Mouse (Mus musculus) neural tube, embryonic 14.5 days (tissue): ENCODE measurements at regions not wholly inside any gene's neighbourhood (a gene's known extent, or its start where the extent isn't known, plus 50 kb on each side); places are given as distances from the start of the nearest gene placed in this dataset.

ENCODE experiments used
- ATAC-seq: fragments of 200-750 bp; cut with Nextera tagmentation; 2 replicates; pipeline ENCODE4 v1.8.0; 2017; ENCODE audit warnings: low read depth, mild to moderate bottlenecking, moderate TSS enrichment, moderate library complexity
- H3K27ac ChIP-seq: fragments of 300-500 bp; sonication (generic); 2 replicates; pipeline ENCODE4 v1.5.1; 2014; ENCODE audit warnings: low read depth, mild to moderate bottlenecking, control low read depth, low read length, moderate library complexity, mixed read lengths
- H3K27me3 ChIP-seq: fragments of 300-500 bp; sonication (generic); 2 replicates; pipeline ENCODE4 v1.6.1; 2014; ENCODE audit warnings: low read length; ENCODE audit not compliant: control insufficient read depth, insufficient read depth
- H3K36me3 ChIP-seq: fragments of 300-500 bp; sonication (generic); 2 replicates; pipeline ENCODE4 v1.6.1; 2014; ENCODE audit warnings: low read length, mixed read lengths; ENCODE audit not compliant: control insufficient read depth, insufficient read depth
- H3K4me1 ChIP-seq: fragments of 300-500 bp; sonication (generic); 2 replicates; pipeline ENCODE4 v1.6.1; 2014; ENCODE audit warnings: low read length; ENCODE audit not compliant: control insufficient read depth, insufficient read depth
- H3K4me2 ChIP-seq: fragments of 300-500 bp; sonication (generic); 2 replicates; pipeline ENCODE4 v1.6.1; 2014; ENCODE audit warnings: mild to moderate bottlenecking, low read depth, low read length, control low read depth
- H3K4me3 ChIP-seq: fragments of 300-500 bp; sonication (generic); 2 replicates; pipeline ENCODE4 v1.5.1; 2014; ENCODE audit warnings: low read depth, low read length, control low read depth, mixed read lengths
- H3K9ac ChIP-seq: fragments of 300-500 bp; sonication (generic); replicated peaks from 2 replicates; pipeline ENCODE4 v1.6.1; 2014; ENCODE audit warnings: low read depth, mild to moderate bottlenecking, control low read depth, low read length, mixed read lengths
- H3K9me3 ChIP-seq: fragments of 300-500 bp; sonication (generic); 2 replicates; pipeline ENCODE4 v1.6.1; 2016; ENCODE audit warnings: low read length; ENCODE audit not compliant: control insufficient read depth
- WGBS: fragments of 180-500 bp; shearing (Covaris S2); extraction: QIAGEN DNeasy Blood & Tissue Kit; methylation state at CpG from one replicate; pipeline ENCODE4 v1.1.7; 2014; 5-methylcytosine and 5-hydroxymethylcytosine counted together

DNA sequence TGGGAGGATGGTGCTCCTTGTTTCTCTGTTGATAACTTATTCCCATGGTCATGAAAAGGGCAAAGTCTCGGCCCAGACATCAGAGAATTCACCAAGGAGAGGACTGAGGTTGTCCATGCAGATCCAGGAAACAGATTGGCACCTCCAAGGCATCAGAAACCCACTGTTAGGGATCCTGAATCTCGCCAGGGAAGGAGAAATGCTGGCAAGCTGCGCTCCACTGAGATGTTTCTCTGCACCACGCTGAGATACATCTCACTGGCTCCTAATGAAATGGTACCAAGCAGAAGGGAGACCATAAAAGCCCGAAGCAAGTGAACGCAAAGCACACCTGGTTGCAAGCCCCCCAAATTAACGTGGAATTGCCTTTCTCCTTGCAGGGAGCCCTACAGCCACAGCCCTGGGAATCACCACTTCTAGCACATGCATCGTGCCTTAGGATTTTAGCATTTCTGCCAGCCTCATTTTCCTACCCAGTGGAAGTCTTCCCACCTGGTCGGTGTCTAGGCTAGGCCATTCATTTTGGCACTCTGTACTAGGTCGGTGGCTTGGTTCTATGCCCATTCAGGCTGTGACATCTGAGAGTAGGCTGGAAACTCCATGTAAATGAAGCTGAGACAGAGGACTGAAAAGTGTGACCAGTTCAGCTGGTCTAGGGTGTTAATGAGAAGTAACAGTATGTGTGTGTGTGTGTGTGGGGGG is 336.3 kb downstream of the Mex3b start:
- H3K9ac ChIP-seq: no peak overlapping the region
- ATAC-seq: peak; percentile 4; the same call in 1 of the 2 replicates
- H3K36me3 ChIP-seq: no peaks in the 10 kb centered on the region
- 44% methylated on average over 10 of the region's 10 CpGs for WGBS
- H3K4me1 ChIP-seq: peaks cover 46% of the 10 kb centered on the region
- peak overlapping the region; percentile 90 for H3K27ac ChIP-seq
- H3K4me2 ChIP-seq: no peak overlapping the region
- H3K9me3 ChIP-seq: no peaks in the 10 kb centered on the region
- no peak overlapping the region for H3K4me3 ChIP-seq
- H3K27me3 ChIP-seq: no peaks in the 10 kb centered on the region

- Histone ChIP-seq H3K36me3 (no peaks in the 10 kb centered on the region), H3K4me3 (no peak overlapping the region), H3K9me3 (no peaks in the 10 kb centered on the region), H3K9ac (no peak overlapping the region), H3K4me1 (peaks cover 46% of the 10 kb centered on the region), H3K4me2 (no peak overlapping the region), H3K27ac (peak overlapping the region; percentile 77; the same call in 1 of the 2 replicates), H3K27me3 (no peaks in the 10 kb centered on the region)
- ATAC-seq: peak; percentile 10; the same call in 1 of the 2 replicates
- WGBS: 7% methylated on average over 4 of the region's 4 CpGs
Observed at GRCm38 (mm10) chr7:83204013-83204365, 336.9 kb downstream of the Mex3b start.

- 53% methylated on average over 8 of the region's 8 CpGs for WGBS
- no peaks in the 10 kb centered on the region for H3K36me3 ChIP-seq
- no peaks in the 10 kb centered on the region for H3K9me3 ChIP-seq
- H3K4me2 ChIP-seq: no peak overlapping the region
- no peak overlapping the region for H3K4me3 ChIP-seq
- peaks cover 46% of the 10 kb centered on the region for H3K4me1 ChIP-seq
- H3K9ac ChIP-seq: peak overlapping the region; percentile 37
- ATAC-seq: no peak
- H3K27me3 ChIP-seq: no peaks in the 10 kb centered on the region
- peak overlapping the region; percentile 77 for H3K27ac ChIP-seq
Observed at GRCm38 (mm10) chr7:83204701-83205100, 337.6 kb downstream of the Mex3b start.

- Histone ChIP-seq H3K4me2 (no peak overlapping the region), H3K9ac (no peak overlapping the region), H3K27me3 (no peaks in the 10 kb centered on the region), H3K9me3 (no peaks in the 10 kb centered on the region), H3K36me3 (no peaks in the 10 kb centered on the region), H3K4me3 (no peak overlapping the region), H3K27ac (no peak overlapping the region), H3K4me1 (peaks cover 31% of the 10 kb centered on the region)
- 57% methylated on average over 2 of the region's 2 CpGs for WGBS
- no peak for ATAC-seq
Observed at GRCm38 (mm10) chr7:83206999-83207398, 339.9 kb downstream of the Mex3b start.

GRCm38 (mm10) chr7:83211611-83212010 is 344.5 kb downstream of the Mex3b start:
- Histone ChIP-seq H3K9me3 (no peaks in the 10 kb centered on the region), H3K9ac (no peak overlapping the region), H3K27me3 (no peaks in the 10 kb centered on the region), H3K4me2 (no peak overlapping the region), H3K27ac (no peak overlapping the region), H3K36me3 (no peaks in the 10 kb centered on the region), H3K4me3 (no peak overlapping the region), H3K4me1 (no peaks in the 10 kb centered on the region)
- no peak for ATAC-seq
- WGBS: 87% methylated on average over 6 of the region's 6 CpGs

DNA sequence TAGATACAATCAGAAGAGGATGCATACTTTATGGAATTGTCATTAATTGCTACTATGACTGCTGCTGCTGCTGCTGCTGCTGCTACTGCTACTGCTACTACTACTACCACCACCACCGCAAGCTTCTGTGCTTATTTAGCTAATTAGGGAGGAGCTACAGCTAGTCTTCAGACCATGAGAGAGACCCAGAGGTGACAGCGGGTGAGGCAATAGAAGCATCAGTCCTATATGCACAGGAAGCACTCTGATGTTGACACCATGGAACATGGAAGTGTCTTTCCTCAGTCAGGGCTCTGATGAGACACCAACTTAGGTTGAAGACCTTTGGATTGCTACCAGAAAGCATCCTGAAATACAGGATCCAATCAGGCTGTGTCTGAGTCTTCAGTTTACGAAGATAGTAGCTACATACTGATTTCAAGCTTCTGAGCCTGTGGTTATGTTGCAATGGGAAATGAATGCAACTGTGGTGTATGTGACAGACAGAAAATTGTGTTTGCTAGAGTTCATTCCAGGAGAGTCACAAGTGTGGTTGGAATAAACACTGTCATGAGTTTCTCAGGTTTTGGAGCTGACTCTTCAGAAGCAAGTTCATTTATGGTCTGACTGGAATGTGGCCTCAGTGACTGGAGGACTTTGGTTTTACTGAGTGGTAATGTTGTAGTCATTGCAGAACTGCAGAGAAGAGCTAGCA is 355.0 kb downstream of the Mex3b start:
- H3K4me1 ChIP-seq: no peaks in the 10 kb centered on the region
- no peak overlapping the region for H3K4me3 ChIP-seq
- no peak overlapping the region for H3K9ac ChIP-seq
- no peaks in the 10 kb centered on the region for H3K36me3 ChIP-seq
- WGBS: 87% methylated on average over 3 of the region's 3 CpGs
- H3K9me3 ChIP-seq: no peaks in the 10 kb centered on the region
- no peak overlapping the region for H3K4me2 ChIP-seq
- no peak overlapping the region for H3K27ac ChIP-seq
- no peaks in the 10 kb centered on the region for H3K27me3 ChIP-seq
- ATAC-seq: no peak

GRCm38 (mm10) chr7:83227262-83228108 is 357.2 kb upstream of the Tmc3 start:
- Histone ChIP-seq H3K4me2 (no peak overlapping the region), H3K36me3 (no peaks in the 10 kb centered on the region), H3K27ac (no peak overlapping the region), H3K9ac (no peak overlapping the region), H3K27me3 (no peaks in the 10 kb centered on the region), H3K4me3 (no peak overlapping the region), H3K9me3 (no peaks in the 10 kb centered on the region), H3K4me1 (no peaks in the 10 kb centered on the region)
- ATAC-seq: no peak
- WGBS: 85% methylated on average over 7 of the region's 7 CpGs

- H3K4me2 ChIP-seq: no peak overlapping the region
- no peak overlapping the region for H3K4me3 ChIP-seq
- H3K9ac ChIP-seq: no peak overlapping the region
- WGBS: 74% methylated on average over 3 of the region's 3 CpGs
- H3K4me1 ChIP-seq: no peaks in the 10 kb centered on the region
- no peaks in the 10 kb centered on the region for H3K36me3 ChIP-seq
- no peaks in the 10 kb centered on the region for H3K27me3 ChIP-seq
- H3K9me3 ChIP-seq: no peaks in the 10 kb centered on the region
- no peak overlapping the region for H3K27ac ChIP-seq
- no peak for ATAC-seq
Observed at GRCm38 (mm10) chr7:83230496-83231325, 354.0 kb upstream of the Tmc3 start.
